Mouse (Mus musculus) midbrain, embryonic 10.5 days (tissue): ENCODE data around the gene Rrp12. TPM values are rescaled to one million over a fixed set of nuclear protein-coding genes. Genes with fewer than 3 reads are reported as not detected.

Source experiments
- DNase-seq: peaks from one replicate; pipeline ENCODE4 v3.0.0-alpha.2; 2017; ENCODE audit warnings: low spot score
- H3K27ac ChIP-seq: fragments of 300-500 bp; sonication (generic); replicated peaks from 2 replicates; pipeline ENCODE4 v1.5.1; 2016; ENCODE audit warnings: mild to moderate bottlenecking
- H3K27me3 ChIP-seq: fragments of 300-500 bp; sonication (generic); 2 replicates; pipeline ENCODE4 v1.6.1; 2016; ENCODE audit warnings: low read depth, mild to moderate bottlenecking; ENCODE audit not compliant: poor library complexity, severe bottlenecking
- H3K36me3 ChIP-seq: fragments of 300-500 bp; sonication (generic); 2 replicates; pipeline ENCODE4 v1.6.1; 2016; ENCODE audit warnings: mild to moderate bottlenecking, moderate library complexity
- H3K4me1 ChIP-seq: fragments of 300-500 bp; sonication (generic); 2 replicates; pipeline ENCODE4 v1.6.1; 2016
- H3K4me3 ChIP-seq: fragments of 300-500 bp; sonication (generic); 2 replicates; pipeline ENCODE4 v1.5.1; 2016; ENCODE audit warnings: mild to moderate bottlenecking, moderate library complexity
- H3K9me3 ChIP-seq: fragments of 300-500 bp; sonication (generic); replicated peaks from 2 replicates; pipeline ENCODE4 v1.6.1; 2016; ENCODE audit warnings: mild to moderate bottlenecking
- WGBS: fragments of 180-500 bp; shearing (Covaris S2); methylation state at CpG from one replicate; pipeline ENCODE4 v1.1.7; 2016; 5-methylcytosine and 5-hydroxymethylcytosine counted together
- polyA plus RNA-seq: library from polyadenylated mRNA; unstranded; fragments of >200 nt; fragmentation: Nextera tagmentation; extraction: Ambion mirVana; gene quantifications from 2 replicates; pipeline ENCODE4 v1.2.1, GENCODE M21; 2016

Rrp12 gene
- polyA plus RNA-seq, 1 experiment from 2014 or later: 35.4 TPM

GRCm38 (mm10) chr19:41841105-41841750, 54.7 kb downstream of the Rrp12 start:
- DNase-seq: no peak
- Histone ChIP-seq H3K27me3 (peaks cover 6% of the 10 kb centered on the region; the same call in 1 of the 2 replicates), H3K9me3 (no peaks in the 10 kb centered on the region), H3K4me3 (no peak overlapping the region), H3K36me3 (no peaks in the 10 kb centered on the region), H3K4me1 (peaks cover 19% of the 10 kb centered on the region), H3K27ac (no peak overlapping the region)
- 86% methylated on average over 7 of the region's 7 CpGs for WGBS

GRCm38 (mm10) chr19:41839685-41840084, 56.3 kb downstream of the Rrp12 start:
- H3K27ac ChIP-seq: no peak overlapping the region
- H3K9me3 ChIP-seq: no peaks in the 10 kb centered on the region
- H3K36me3 ChIP-seq: no peaks in the 10 kb centered on the region
- H3K4me1 ChIP-seq: peaks cover 25% of the 10 kb centered on the region
- 93% methylated on average over 3 of the region's 3 CpGs for WGBS
- no peak for DNase-seq
- peaks cover 6% of the 10 kb centered on the region; the same call in 1 of the 2 replicates for H3K27me3 ChIP-seq
- no peak overlapping the region for H3K4me3 ChIP-seq

GRCm38 (mm10) chr19:41838808-41839207, 57.2 kb downstream of the Rrp12 start:
- H3K4me1 ChIP-seq: peaks cover 25% of the 10 kb centered on the region
- 73% methylated on average over 6 of the region's 6 CpGs for WGBS
- H3K27me3 ChIP-seq: peaks cover 9% of the 10 kb centered on the region; the same call in 1 of the 2 replicates
- no peaks in the 10 kb centered on the region for H3K36me3 ChIP-seq
- no peak for DNase-seq
- no peaks in the 10 kb centered on the region for H3K9me3 ChIP-seq
- H3K4me3 ChIP-seq: no peak overlapping the region
- no peak overlapping the region for H3K27ac ChIP-seq

GRCm38 (mm10) chr19:41837917-41838261, 58.1 kb downstream of the Rrp12 start:
- H3K4me3 ChIP-seq: no peak overlapping the region
- no peak for DNase-seq
- peaks cover 27% of the 10 kb centered on the region for H3K4me1 ChIP-seq
- no peaks in the 10 kb centered on the region for H3K36me3 ChIP-seq
- H3K9me3 ChIP-seq: no peaks in the 10 kb centered on the region
- peaks cover 18% of the 10 kb centered on the region for H3K27me3 ChIP-seq
- WGBS: 80% methylated on average over 4 of the region's 4 CpGs
- no peak overlapping the region for H3K27ac ChIP-seq

- H3K4me3 ChIP-seq: no peak overlapping the region
- H3K27ac ChIP-seq: no peak overlapping the region
- peaks cover 33% of the 10 kb centered on the region for H3K4me1 ChIP-seq
- no peak for DNase-seq
- peaks cover 24% of the 10 kb centered on the region for H3K27me3 ChIP-seq
- 76% methylated on average over 9 of the region's 9 CpGs for WGBS
- H3K36me3 ChIP-seq: no peaks in the 10 kb centered on the region
- H3K9me3 ChIP-seq: no peaks in the 10 kb centered on the region
These were observed 58.6 kb downstream of the Rrp12 start for GRCm38 (mm10) chr19:41837194-41837916.

GRCm38 (mm10) chr19:41836719-41837118, 59.3 kb downstream of the Rrp12 start:
- no peaks in the 10 kb centered on the region for H3K9me3 ChIP-seq
- H3K4me1 ChIP-seq: peaks cover 39% of the 10 kb centered on the region
- no peaks in the 10 kb centered on the region for H3K36me3 ChIP-seq
- no peak overlapping the region for H3K27ac ChIP-seq
- H3K27me3 ChIP-seq: peaks cover 30% of the 10 kb centered on the region
- no peak for DNase-seq
- H3K4me3 ChIP-seq: no peak overlapping the region
- WGBS: 61% methylated on average over 3 of the region's 3 CpGs

GRCm38 (mm10) chr19:41835816-41836215, 60.2 kb downstream of the Rrp12 start:
- Histone ChIP-seq H3K9me3 (no peaks in the 10 kb centered on the region), H3K4me3 (peak overlapping the region; percentile 34; the same call in 1 of the 2 replicates), H3K27me3 (peaks cover 37% of the 10 kb centered on the region), H3K27ac (no peak overlapping the region), H3K4me1 (peaks cover 48% of the 10 kb centered on the region), H3K36me3 (no peaks in the 10 kb centered on the region)
- no peak for DNase-seq
- WGBS: 2% methylated on average over 6 of the region's 6 CpGs

- H3K27ac ChIP-seq: no peak overlapping the region
- no peaks in the 10 kb centered on the region for H3K36me3 ChIP-seq
- H3K27me3 ChIP-seq: peaks cover 41% of the 10 kb centered on the region
- H3K4me3 ChIP-seq: 0 out of 2 replicates have a peak overlapping the region, but pooled peaks have one; percentile 34
- no peak for DNase-seq
- peaks cover 52% of the 10 kb centered on the region for H3K4me1 ChIP-seq
- WGBS: 52% methylated on average over 6 of the region's 6 CpGs
- no peaks in the 10 kb centered on the region for H3K9me3 ChIP-seq
These were observed 60.6 kb downstream of the Rrp12 start for GRCm38 (mm10) chr19:41835407-41835806.

- Histone ChIP-seq H3K36me3 (no peaks in the 10 kb centered on the region), H3K27ac (no peak overlapping the region), H3K4me1 (peaks cover 59% of the 10 kb centered on the region), H3K9me3 (no peaks in the 10 kb centered on the region), H3K4me3 (peak overlapping the region; percentile 84; the same call in 1 of the 2 replicates), H3K27me3 (peaks cover 43% of the 10 kb centered on the region)
- DNase-seq: no peak
- 77% methylated on average over 13 of the region's 13 CpGs for WGBS
These were observed 63.3 kb downstream of the Rrp12 start for GRCm38 (mm10) chr19:41832501-41833201.

- WGBS: 4% methylated on average over 14 of the region's 14 CpGs
- peak; percentile 34 for DNase-seq
- Histone ChIP-seq H3K36me3 (no peaks in the 10 kb centered on the region), H3K4me3 (peak overlapping the region; percentile 84), H3K9me3 (no peaks in the 10 kb centered on the region), H3K27ac (peak overlapping the region; percentile 19; the same call in 1 of the 2 replicates), H3K27me3 (peaks cover 43% of the 10 kb centered on the region), H3K4me1 (peaks cover 54% of the 10 kb centered on the region)
These were observed 64.1 kb downstream of the Rrp12 start for GRCm38 (mm10) chr19:41831718-41832391.

GRCm38 (mm10) chr19:41831101-41831570, 64.8 kb downstream of the Rrp12 start:
- peak; percentile 31 for DNase-seq
- Histone ChIP-seq H3K4me3 (peak overlapping the region; percentile 84), H3K4me1 (peaks cover 47% of the 10 kb centered on the region), H3K36me3 (no peaks in the 10 kb centered on the region), H3K9me3 (no peaks in the 10 kb centered on the region), H3K27ac (peak overlapping the region; percentile 97), H3K27me3 (peaks cover 37% of the 10 kb centered on the region)
- 1% methylated on average over 19 of the region's 19 CpGs for WGBS
